Mouse (Mus musculus) ES-E14 (cell line): ENCODE measurements around the gene Nbr1.

Experiments
- CHD2 ChIP-seq: IDR thresholded peaks from 2 replicates; pipeline ENCODE4 v1.6.1; 2014; ENCODE audit warnings: mild to moderate bottlenecking, low read depth, low read length, inconsistent platforms
- HCFC1 ChIP-seq: IDR thresholded peaks from 2 replicates; pipeline ENCODE4 v1.6.1; 2012; ENCODE audit warnings: low read length, inconsistent platforms, borderline replicate concordance; ENCODE audit not compliant: insufficient read depth
- MAFK ChIP-seq: IDR thresholded peaks from 2 replicates; pipeline ENCODE4 v1.6.1; 2014; ENCODE audit warnings: mild to moderate bottlenecking, low read depth, low read length, inconsistent platforms; ENCODE audit not compliant: insufficient read depth
- ZC3H11A ChIP-seq: IDR thresholded peaks from 2 replicates; pipeline ENCODE4 v1.6.1; 2012; ENCODE audit warnings: low read depth, mild to moderate bottlenecking, inconsistent platforms, low read length, borderline replicate concordance
- ZNF384 ChIP-seq: IDR thresholded peaks from 2 replicates; pipeline ENCODE4 v1.6.1; 2012; ENCODE audit warnings: low read depth, low read length, inconsistent platforms

DNA sequence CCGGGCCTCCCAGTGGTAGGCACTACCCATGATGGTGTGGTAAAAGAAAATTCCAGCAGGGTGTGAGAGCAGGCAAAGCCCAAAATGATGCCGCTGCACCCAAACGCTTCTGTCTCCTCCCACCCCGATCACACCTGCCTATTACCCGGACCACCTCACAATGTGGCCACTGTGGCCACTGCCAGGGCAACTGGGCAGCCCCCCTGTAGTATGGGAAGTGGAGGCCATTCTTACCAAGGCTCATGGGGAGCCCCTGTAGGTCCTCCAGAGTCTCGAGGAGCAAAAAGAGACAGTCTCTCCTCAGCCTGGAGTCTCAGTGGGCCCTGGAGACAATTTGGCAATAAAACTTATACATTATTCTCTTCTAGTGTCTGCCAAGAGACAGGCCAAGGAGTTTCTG is 47.2 kb downstream of the Nbr1 start, which contains the start of gene Gm11634:
- TF ChIP-seq HCFC1 (no peak), MAFK (no peak), ZNF384 (no peak), ZC3H11A (no peak), CHD2 (no peak)
